11 mouse cellular contexts compared by ENCODE assay signal in the genomic region with DNA sequence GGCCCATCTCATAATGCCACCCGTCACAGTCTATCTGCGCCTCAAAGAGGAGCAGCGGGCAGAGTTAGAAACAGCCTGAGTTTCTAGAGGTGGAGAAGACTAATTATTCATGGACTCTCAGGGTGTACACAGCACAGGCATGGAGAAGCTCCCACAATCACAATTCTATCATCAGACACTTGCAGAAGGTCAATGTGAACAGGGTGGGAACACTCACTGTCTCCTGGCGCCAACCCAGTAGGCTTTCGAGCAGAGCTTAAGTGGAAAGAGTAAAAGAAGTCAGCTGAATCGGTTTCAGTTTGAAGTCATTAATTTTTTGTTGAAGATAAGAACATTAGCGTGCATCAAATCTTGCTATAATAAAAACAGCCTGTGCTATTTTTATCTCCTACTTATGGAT. TPM values are rescaled to one million over a fixed set of nuclear protein-coding genes. Genes with fewer than 3 reads are reported as not detected.
DNase-seq lines count a peak whose midpoint lies in the region; ATAC-seq lines count a peak whose summit lies in the region.
"Had no signal": no experiment of that assay in that cellular context is flagged by ENCODE, and none has a peak within 500 bp of the region (broad histone marks: within the 10 kb centered on the region; RNA-seq: fewer than 3 reads in every experiment).

No protein-coding gene starts in this region.

- no peak overlapping the region for H3K4me3 ChIP-seq in embryonic facial prominence, embryonic 15.5 days (replicated peaks)
- no peak overlapping the region for H3K4me3 ChIP-seq in embryonic facial prominence, embryonic 10.5 days
- no peak overlapping the region for H3K4me3 ChIP-seq in midbrain, embryonic 14.5 days (replicated peaks; ENCODE audit: low read depth, low read length)
- no peak overlapping the region for H3K4me3 ChIP-seq in midbrain, embryonic 16.5 days (ENCODE audit: low read depth, low read length)

- no peak for ATAC-seq in embryonic facial prominence, embryonic 15.5 days (ENCODE audit: insufficient number of reproducible peaks, low FRiP score, low TSS enrichment, low read depth)
- no peak for ATAC-seq in midbrain, embryonic 14.5 days (ENCODE audit: low FRiP score, low TSS enrichment)
- ATAC-seq in midbrain, embryonic 16.5 days = no peak

- peaks cover 12% of the 10 kb centered on the region; the same call in 1 of the 2 replicates for H3K36me3 ChIP-seq in embryonic facial prominence, embryonic 15.5 days
- peaks cover 50% of the 10 kb centered on the region for H3K36me3 ChIP-seq in embryonic facial prominence, embryonic 10.5 days (replicated peaks)
- no peaks in the 10 kb centered on the region for H3K36me3 ChIP-seq in midbrain, embryonic 14.5 days (ENCODE audit: control insufficient read depth, insufficient read depth, low read length)
- no peaks in the 10 kb centered on the region for H3K36me3 ChIP-seq in midbrain, embryonic 16.5 days (ENCODE audit: control insufficient read depth, insufficient read depth, low read length)

- no peaks in the 10 kb centered on the region for H3K9me3 ChIP-seq in embryonic facial prominence, embryonic 15.5 days (replicated peaks)
- H3K9me3 ChIP-seq in embryonic facial prominence, embryonic 10.5 days = no peaks in the 10 kb centered on the region
- no peaks in the 10 kb centered on the region for H3K9me3 ChIP-seq in midbrain, embryonic 14.5 days (ENCODE audit: control insufficient read depth, low read length)
- H3K9me3 ChIP-seq in midbrain, embryonic 16.5 days (replicated peaks; ENCODE audit: control insufficient read depth, low read length, poor library complexity, severe bottlenecking) = no peaks in the 10 kb centered on the region

- H3K27ac ChIP-seq in embryonic facial prominence, embryonic 15.5 days (replicated peaks) = 0 out of 2 replicates have a peak overlapping the region, but pooled peaks have one; percentile 5
- H3K27ac ChIP-seq in embryonic facial prominence, embryonic 10.5 days (replicated peaks) = no peak overlapping the region
- no peak overlapping the region for H3K27ac ChIP-seq in midbrain, embryonic 14.5 days (replicated peaks; ENCODE audit: low read depth, low read length)
- H3K27ac ChIP-seq in midbrain, embryonic 16.5 days (ENCODE audit: low read length) = no peak overlapping the region

- no peaks in the 10 kb centered on the region for H3K27me3 ChIP-seq in embryonic facial prominence, embryonic 15.5 days
- H3K27me3 ChIP-seq in embryonic facial prominence, embryonic 10.5 days (replicated peaks; ENCODE audit: low read depth, poor library complexity, severe bottlenecking) = no peaks in the 10 kb centered on the region
- no peaks in the 10 kb centered on the region for H3K27me3 ChIP-seq in midbrain, embryonic 14.5 days (ENCODE audit: control insufficient read depth, insufficient read depth, low read length)
- no peaks in the 10 kb centered on the region for H3K27me3 ChIP-seq in midbrain, embryonic 16.5 days (ENCODE audit: control insufficient read depth, insufficient read depth, low read depth, low read length)

- WGBS in embryonic facial prominence, embryonic 15.5 days = 70% methylated on average over 7 of the region's 7 CpGs
- WGBS in embryonic facial prominence, embryonic 10.5 days = 91% methylated on average over 7 of the region's 7 CpGs
- WGBS in midbrain, embryonic 14.5 days = 59% methylated on average over 7 of the region's 7 CpGs
- whole genome bisulfite sequencing in midbrain, embryonic 16.5 days = 55% methylated on average over 7 of the region's 7 CpGs

- H3K4me1 ChIP-seq in embryonic facial prominence, embryonic 15.5 days = peaks cover 31% of the 10 kb centered on the region
- peaks cover 19% of the 10 kb centered on the region for H3K4me1 ChIP-seq in embryonic facial prominence, embryonic 10.5 days
- peaks cover 29% of the 10 kb centered on the region for H3K4me1 ChIP-seq in midbrain, embryonic 14.5 days (ENCODE audit: control insufficient read depth, insufficient read depth, low read length)
- H3K4me1 ChIP-seq in midbrain, embryonic 16.5 days (ENCODE audit: control insufficient read depth, insufficient read depth, low read length) = peaks cover 22% of the 10 kb centered on the region

- no peak overlapping the region for H3K4me2 ChIP-seq in embryonic facial prominence, embryonic 15.5 days (replicated peaks)
- H3K4me2 ChIP-seq in midbrain, embryonic 14.5 days (ENCODE audit: low read length) = no peak overlapping the region
- H3K4me2 ChIP-seq in midbrain, embryonic 16.5 days (ENCODE audit: low read length) = no peak overlapping the region

- H3K9ac ChIP-seq in embryonic facial prominence, embryonic 15.5 days = no peak overlapping the region
- H3K9ac ChIP-seq in midbrain, embryonic 14.5 days (replicated peaks; ENCODE audit: low read length) = no peak overlapping the region
- no peak overlapping the region for H3K9ac ChIP-seq in midbrain, embryonic 16.5 days (ENCODE audit: low read depth, low read length)

- DNase-seq in embryonic facial prominence, embryonic 10.5 days (ENCODE audit: low spot score) = no peak
- DNase-seq in midbrain, embryonic 14.5 days = peak; percentile 19
- DNase-seq in kidney, postnatal 4 days = peak; percentile 63 to 73
- DNase-seq in testis, postnatal 10 days (ENCODE audit: low spot score) = peak; percentile 65
- DNase-seq in spleen, adult 18-20 months = no peak
- no peak for DNase-seq in cerebellum, adult 11-12 months
- DNase-seq: B cell, adult 2 months; cerebellum, adult 2 months had no signal

RNA-seq across cellular contexts. Expression of a gene that starts 37.3 kb away (rescaled TPM):
- polyA plus RNA-seq in embryonic facial prominence, embryonic 15.5 days (2015; fragmentation: Nextera tagmentation; extraction: Ambion mirVana) = not detected in 2 replicates
- polyA plus RNA-seq in embryonic facial prominence, embryonic 10.5 days (2016; fragmentation: Nextera tagmentation; extraction: Ambion mirVana) = not detected in 2 replicates
- not detected in 2 replicates for polyA plus RNA-seq in midbrain, embryonic 14.5 days (2014; fragmentation: Nextera tagmentation; extraction: Ambion mirVana)
- not detected in 2 replicates for polyA plus RNA-seq in midbrain, embryonic 16.5 days (2015; fragmentation: Nextera tagmentation; extraction: Ambion mirVana)
- polyA plus RNA-seq: cerebellum, adult 2 months; hindbrain, embryonic 11.5 days had no signal

RNA-seq across cellular contexts. Expression of a gene that starts 43.4 kb away (rescaled TPM):
- 18.8 and 20.3 TPM in 2 replicates for polyA plus RNA-seq in embryonic facial prominence, embryonic 15.5 days (2015; fragmentation: Nextera tagmentation; extraction: Ambion mirVana)
- polyA plus RNA-seq in embryonic facial prominence, embryonic 10.5 days (2016; fragmentation: Nextera tagmentation; extraction: Ambion mirVana) = 30.0 and 32.9 TPM in 2 replicates
- polyA plus RNA-seq in midbrain, embryonic 14.5 days (2014; fragmentation: Nextera tagmentation; extraction: Ambion mirVana) = 13.5 and 18.7 TPM in 2 replicates
- 10.5 and 12.2 TPM in 2 replicates for polyA plus RNA-seq in midbrain, embryonic 16.5 days (2015; fragmentation: Nextera tagmentation; extraction: Ambion mirVana)

RNA-seq across cellular contexts. Expression of a gene that starts 49.6 kb away (rescaled TPM):
- polyA plus RNA-seq in embryonic facial prominence, embryonic 15.5 days (2015; fragmentation: Nextera tagmentation; extraction: Ambion mirVana) = 23.3 TPM in 2 replicates
- polyA plus RNA-seq in embryonic facial prominence, embryonic 10.5 days (2016; fragmentation: Nextera tagmentation; extraction: Ambion mirVana) = 18.6 and 20.5 TPM in 2 replicates
- 5.4 and 7.1 TPM in 2 replicates for polyA plus RNA-seq in midbrain, embryonic 14.5 days (2014; fragmentation: Nextera tagmentation; extraction: Ambion mirVana)
- polyA plus RNA-seq in midbrain, embryonic 16.5 days (2015; fragmentation: Nextera tagmentation; extraction: Ambion mirVana) = 5.2 and 5.5 TPM in 2 replicates

Comparison
In these comparisons a context has a peak if more than half of its experiments do, and no peak if none do; other contexts are left out.
1. DNase-seq: peak in midbrain, embryonic 14.5 days (single experiment), kidney, postnatal 4 days (2 of 2) and testis, postnatal 10 days (single experiment); none in embryonic facial prominence, embryonic 10.5 days (single experiment), spleen, adult 18-20 months (0 of 2) and cerebellum, adult 11-12 months (single experiment).